Mouse (Mus musculus) spleen, postnatal 10 days (tissue): Measurements from ENCODE around the gene Mturn.

Experiments
- DNase-seq, 2 experiments: peaks; one replicate each; pipeline ENCODE4 v3.0.0; 2021 to 2022; ENCODE audit warnings: low spot score in 2 of 2

The Mturn gene

DNA sequence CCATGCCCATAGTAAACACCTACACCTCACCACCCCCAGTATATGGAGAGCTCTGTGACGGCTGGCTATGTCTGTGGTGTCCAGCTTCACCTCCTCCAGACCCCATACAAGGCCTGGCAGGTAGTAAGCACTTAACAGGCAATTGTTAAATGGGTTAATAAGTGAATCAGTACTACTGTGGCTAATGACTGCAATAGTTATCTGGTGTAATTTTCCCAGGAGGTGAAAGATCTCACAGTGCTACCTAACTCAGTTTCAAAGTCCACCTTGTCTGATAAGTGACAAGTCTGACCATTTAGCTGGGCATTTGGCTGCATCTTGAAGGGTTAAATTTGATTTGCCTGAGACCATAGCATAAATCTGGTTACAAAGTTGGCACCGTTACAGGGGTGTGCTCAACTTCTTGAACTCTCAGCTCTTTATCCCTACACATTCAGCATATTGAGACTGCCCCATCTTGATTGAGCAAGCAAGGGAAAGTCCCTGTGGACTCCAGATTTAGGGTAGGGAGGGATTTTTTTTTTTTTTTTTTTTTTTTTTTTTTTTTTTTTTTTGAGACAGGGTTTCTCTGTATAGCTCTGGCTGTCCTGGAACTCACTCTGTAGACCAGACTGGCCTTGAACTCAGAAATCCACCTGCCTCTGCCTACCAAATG is 48.2 kb downstream of the Mturn start:
- DNase-seq = no peak

DNA sequence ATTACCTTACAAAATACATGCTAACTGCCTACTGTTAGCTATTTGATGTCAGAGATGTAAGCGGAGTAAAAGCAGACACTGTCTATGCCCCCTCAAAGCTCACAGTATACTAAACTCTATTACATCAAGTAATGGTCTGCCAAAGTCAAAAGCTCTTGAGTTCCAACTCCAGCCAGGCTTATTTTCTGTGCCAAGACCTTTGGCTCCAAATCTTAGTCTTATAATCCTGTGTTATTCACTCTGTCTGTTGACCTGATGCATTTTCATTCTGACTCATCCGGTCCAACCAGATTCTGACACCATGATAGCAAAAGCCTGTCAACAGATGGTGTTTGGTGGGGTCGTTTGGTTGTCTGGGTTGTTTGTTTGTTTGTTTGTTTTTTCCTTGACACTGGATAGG is 50.3 kb downstream of the Mturn start:
- DNase-seq = no peak

DNA sequence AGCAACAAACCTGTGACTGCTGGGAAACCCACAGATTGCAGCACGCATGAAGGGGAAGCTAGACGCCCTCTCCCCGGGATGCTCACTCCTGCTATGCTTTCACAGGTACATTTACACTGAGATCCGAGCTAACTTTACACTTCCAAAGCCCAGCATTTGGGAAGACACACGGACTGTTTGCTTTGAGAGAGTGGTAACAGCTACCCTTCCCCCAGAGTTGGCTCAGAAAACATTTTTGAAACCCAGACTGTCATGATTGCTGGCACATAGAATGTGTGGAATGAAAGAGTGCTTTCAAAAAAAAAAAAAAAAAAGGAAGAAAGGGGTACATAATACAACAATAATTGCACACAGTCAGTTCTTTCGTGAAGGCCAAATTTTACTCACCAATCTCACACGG is 51.3 kb downstream of the Mturn start:
- DNase-seq = no peak

DNA sequence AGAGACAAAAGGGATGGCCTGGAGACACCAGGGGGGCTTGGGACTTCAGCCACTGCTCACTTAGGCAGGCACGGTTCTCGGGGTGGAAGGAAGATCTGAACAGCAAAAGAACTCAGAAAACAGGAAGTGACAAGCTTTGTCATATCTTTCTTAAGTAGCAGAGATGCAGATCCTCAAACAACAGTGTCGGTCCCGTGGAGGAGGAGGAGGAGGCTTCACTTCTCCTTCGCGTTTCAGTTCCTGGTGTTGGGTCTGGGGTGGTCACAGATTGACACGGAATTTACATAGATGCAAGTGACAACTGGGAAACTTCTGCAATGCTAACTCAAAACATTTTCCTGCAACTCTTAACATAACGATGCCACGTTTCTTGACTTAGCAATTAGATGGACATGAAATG is 54.7 kb downstream of the Mturn start:
- peak in 1 of 2 experiments; percentile 59 for DNase-seq

DNA sequence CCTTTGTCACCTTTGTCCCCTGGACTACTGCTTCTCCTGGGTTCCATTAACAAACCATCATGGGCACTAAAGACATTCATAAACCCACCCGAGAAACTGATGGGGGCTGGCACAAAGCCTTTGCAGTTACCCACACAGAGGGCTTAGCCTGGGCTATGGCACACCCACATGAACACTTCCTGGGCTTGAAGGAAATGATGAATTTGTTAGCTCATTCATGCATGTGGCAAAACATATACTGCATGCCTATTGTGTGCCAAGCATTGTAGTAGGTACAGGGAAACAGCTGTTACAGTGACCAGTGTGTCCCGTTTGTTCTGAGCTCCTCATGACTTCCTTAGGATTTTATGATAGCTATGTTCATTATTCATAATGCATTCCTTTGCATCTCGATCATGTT is 55.8 kb downstream of the Mturn start:
- DNase-seq = no peak

DNA sequence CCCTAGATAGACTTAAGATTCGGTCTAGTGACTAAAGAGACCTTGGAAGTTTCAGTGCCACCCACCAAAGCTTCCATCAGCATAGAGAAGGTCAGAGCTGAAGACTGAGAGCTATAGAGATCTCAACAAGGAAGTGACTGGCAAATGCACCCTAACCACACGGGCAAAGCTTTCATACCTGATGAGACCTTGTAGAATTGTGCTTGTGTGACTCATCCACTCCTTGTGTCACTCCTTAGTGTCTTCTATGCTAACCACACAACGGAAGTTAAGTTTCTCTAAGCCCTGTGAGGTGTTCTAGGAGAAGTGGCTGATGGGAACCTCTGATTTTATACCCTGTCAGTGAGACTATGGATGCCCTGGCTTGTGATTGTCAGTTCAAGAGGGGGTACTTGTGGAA is 56.3 kb downstream of the Mturn start:
- DNase-seq = no peak

DNA sequence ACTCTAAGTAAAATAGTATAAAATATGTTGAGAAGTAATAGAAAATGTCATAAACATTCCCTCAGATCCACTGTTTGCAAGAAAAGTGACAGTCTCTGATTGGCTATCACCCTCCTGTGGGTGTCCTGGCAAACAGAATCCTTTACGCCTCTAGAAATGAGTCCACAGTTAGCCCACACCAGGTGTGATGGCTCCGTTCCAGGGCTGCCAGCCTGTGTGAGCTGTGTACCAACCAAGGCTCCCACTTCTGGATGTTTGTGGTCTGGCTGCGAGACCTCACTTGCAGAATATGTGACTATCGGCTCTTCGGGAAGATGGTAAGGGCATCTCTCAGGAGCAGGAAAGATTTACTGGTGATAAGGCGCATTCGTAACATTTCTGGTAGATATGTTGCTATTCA is 67.6 kb downstream of the Mturn start:
- DNase-seq = no peak

DNA sequence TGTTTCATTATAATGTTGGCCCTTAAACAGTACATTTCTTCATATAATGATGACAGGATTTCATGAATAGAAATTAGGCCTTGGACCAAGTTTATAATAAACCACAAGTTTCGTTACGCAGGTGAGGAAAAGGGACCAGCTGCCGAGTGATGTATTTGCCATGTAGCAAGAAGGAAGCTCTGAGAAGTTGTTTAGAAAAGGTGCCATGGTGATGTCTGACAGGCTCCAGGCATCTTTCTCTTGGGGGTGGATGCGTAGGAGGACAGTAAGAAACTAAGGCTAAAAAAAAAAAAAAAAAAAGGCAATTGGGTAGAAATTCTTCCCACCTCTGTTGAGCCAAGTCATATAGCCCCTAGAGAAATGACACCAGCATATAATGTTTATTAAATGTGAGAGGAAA is 70.2 kb downstream of the Mturn start:
- no peak for DNase-seq

DNA sequence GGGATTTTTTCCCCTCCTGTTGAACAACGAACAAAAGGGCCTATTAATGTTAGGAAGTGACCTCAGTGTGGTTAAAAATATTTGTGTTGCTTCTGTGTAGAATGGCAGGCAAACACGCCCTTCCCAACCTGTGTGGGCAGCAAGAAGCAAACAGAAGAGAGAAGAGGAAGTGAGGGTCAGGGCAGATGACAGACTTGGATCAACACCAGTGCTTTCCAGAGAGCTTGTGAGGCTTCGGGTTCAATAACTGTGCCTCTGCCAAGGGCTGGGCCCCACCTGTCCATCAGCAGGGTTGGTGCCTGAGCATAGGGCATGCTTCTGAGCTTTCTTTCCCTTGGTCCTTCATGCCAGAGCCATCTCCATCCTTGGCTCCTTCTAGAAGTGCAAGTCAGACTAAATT is 70.7 kb downstream of the Mturn start:
- DNase-seq = no peak
